Mouse (Mus musculus): ENCODE measurements at regions not wholly inside any gene's neighbourhood (a gene's known extent, or its start where the extent isn't known, plus 50 kb on each side); places are given as distances from the start of the nearest gene placed in this dataset.
"Not testable (repeated sequence)": the region's sequence is repeated elsewhere in the genome, so short reads cannot be mapped to it uniquely, and the experiment has no call there.

DNA sequence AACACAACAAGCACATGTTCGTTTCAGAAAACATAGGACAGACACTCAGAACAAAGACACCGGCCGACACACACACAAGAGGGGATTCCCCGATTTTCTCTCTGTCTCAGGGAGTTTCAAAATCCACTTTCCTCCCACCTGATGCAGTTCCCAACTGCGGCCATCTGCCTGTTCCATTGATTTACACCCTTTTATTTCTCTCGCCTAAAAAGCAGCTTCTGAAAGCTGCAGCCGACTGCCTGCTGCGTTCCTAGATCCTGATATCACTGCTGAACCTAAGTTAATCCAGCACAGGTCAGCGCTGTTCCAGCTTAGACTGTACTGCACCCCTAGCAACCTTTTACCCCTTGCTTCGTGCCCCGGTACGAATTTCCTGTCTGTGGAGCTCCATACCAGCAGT, 237.0 kb downstream of the Impad1 start:
- no peak for DNase-seq (ENCODE audit: low spot score in 2 of 2)

DNA sequence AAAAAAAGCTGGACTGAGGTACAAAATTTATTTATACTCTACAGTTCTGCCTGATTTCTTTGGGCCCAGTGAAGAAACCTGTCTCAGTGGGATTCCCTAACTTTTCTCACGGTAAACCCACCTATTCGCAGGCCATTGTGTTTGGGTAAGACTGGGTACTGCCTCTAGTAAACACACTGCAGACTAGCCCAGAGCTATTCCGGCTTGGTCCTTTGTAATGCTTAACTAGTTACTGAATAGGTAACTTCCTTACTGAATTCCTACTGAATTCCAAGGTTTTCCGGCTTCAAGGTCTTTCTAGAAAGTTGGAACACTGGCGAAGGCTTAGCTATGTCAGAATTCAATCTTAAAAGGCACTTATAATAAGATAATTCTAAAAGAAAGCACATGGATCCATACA, 242.9 kb downstream of the Impad1 start:
- DNase-seq (ENCODE audit: low spot score in 2 of 2) = no peak

GRCm38 (mm10) chr4:4549893-4550292, 243.3 kb downstream of the Impad1 start:
- no peak for DNase-seq (ENCODE audit: low spot score in 2 of 2)

DNA sequence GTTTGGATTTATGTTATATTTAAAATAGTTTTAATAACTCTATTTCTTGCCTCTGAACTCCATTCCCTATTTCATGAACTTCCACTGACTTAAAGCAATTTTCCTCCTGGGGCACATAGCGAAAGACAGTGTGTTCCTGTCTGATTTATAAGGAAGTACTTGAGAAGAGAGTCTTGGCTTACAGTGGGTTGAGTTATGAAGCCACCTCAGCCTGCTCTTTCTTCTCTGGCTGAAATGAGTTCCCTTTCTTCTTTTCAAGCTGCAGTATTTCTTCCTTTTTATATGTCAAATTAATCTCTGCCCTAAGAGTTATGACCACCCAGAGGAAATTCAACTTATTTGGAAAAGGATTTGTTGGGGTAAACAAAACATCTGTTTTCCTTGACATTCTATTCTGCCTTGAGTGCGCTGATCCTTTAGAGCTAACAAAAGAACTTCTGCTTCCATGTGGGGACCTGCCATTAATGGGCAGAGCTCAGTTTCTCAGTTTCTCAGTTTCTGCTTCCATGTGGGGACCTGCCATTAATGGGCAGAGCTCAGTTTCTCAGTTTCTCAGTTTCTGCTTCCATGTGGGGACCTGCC, 255.9 kb downstream of the Impad1 start:
- DNase-seq (ENCODE audit: low spot score in 2 of 2) = no peak

DNA sequence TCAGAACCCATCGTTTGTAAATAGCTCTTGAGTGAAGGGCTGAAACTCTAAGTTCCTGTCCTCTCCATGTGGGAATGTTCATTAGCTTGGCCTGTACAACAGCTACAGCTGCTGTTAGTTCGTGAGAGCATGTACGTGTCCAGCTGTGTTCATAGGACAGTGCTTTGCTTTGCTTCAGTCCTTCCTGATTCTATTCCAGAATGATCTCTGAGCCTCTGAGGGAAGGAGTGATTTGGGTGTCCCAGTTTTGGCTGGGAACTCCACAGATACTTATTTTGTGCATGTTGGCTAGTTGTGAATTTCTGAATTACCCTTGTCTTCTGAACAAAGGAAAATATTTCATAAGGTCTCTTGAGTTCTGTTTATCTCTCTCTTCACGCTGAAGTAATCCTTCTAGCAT, 261.0 kb downstream of the Impad1 start:
- no peak for DNase-seq (ENCODE audit: low spot score in 2 of 2)

- DNase-seq (ENCODE audit: low spot score in 2 of 2) = no peak
These were observed 264.8 kb downstream of the Impad1 start for GRCm38 (mm10) chr4:4528311-4528710.

DNA sequence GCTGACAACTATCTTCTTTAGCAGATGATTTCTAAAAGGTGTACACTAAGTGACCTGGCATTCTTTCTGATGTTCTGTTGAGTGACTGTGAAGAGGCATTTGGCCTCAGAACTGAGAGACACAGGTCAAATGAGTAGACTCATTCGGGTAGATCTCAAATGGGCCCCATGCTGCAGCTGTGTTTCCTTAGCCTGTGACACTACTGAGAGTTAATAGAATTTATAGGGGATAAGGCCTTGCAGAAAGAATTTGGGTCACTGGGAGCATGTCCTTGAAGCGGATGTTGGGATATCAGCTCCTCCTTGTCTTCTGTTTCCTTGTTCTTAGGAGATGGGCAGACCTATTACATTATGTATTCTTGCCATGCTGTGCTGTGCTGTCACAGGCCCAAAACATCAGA, 271.4 kb downstream of the Impad1 start:
- DNase-seq (ENCODE audit: low spot score in 2 of 2) = no peak

DNA sequence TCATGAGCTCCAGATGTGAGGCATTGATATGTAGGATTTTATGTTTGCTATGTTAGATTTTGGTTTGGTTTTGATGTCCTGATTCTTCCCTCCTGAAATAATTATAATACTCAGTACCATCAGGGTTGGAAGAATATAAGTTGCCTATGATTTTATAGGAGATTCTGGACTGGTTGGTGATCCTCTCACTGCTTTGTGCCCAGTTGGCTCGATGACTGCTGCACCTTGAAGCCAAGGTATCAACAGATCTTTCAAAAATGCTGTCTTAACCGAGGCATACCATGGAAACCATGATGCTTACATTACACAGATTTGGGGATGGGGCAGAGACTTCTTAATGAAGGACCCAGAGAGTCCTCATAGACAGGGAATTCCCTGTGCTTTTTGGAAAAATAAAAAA, 274.4 kb downstream of the Impad1 start:
- DNase-seq (ENCODE audit: low spot score in 2 of 2) = no peak

- no peak for DNase-seq (ENCODE audit: low spot score in 2 of 2)
These were observed 279.8 kb downstream of the Impad1 start for GRCm38 (mm10) chr4:4513351-4513750.

DNA sequence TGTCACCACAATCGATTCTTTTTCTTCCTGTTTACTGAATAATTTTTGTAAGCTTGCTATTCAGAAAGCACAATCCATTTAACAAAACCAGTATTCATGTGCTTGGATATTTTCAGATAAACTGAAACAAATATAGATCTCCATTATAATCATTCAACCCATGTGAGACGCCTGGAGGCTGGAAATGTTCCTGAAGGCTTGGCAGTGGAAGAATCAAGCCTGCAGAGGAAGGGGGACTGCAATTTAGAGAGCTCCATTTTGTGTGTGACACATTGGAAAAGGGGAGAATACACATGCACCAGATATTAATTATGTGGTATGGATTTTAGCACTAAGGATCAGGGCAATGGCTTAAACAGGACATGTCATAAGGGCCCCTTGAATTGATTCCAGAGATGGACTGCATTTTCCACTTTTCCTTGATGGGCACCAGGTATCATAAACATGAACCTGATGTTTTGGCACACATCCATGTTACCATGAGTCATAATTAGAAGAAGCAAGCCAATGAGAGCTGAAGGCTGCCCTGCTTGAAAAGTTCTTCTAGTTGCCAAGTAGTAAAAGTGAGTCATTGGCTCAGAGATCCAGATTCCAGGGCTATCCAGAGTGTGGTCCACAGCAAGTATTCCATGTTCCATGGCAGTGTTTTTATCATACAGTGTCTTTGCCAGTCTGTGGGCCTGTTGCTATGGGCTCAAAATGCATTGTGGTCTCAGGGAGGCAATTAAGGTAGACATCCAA, 282.8 kb downstream of the Impad1 start:
- no peak for DNase-seq (ENCODE audit: low spot score in 2 of 2)

DNA sequence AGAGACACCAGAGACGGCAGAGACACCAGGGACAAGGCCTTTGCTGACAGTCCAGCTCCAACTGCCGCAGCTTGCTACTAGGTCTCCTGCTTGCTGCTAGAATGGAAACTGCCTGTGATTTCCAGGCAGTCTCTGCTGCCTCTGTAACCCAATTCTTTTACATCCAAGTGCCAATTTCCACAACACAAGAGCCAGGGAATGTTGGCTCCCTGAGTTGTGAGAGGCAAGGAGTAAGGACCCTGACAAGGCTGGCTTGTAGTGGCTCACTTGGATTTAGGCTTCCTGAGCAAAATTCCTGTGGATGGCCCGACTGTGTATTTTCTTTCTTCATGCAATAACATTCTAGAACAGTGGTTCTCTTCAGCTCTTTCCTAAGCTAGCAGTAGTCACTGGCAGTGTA, 283.9 kb downstream of the Impad1 start:
- DNase-seq (ENCODE audit: low spot score in 2 of 2) = peak in 1 of 2 experiments; percentile 29

DNA sequence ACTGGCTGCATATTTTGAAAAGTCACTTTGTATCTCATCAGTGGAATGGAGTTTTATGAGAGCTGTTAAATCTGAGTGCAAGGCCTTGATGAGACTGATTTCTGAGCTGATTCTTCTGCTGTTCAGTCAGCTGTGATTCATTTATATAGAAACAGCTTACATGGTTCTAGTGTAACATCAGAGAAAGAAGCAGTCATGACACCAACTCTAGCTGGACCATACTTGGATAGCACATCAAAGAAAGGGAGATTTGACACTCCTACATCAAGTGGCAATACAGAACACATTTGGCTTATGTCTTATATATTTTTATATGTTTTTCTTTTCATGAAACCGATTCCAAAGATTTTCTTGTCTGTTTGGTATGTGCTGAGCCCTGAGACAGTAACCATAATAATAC, 296.0 kb downstream of the Impad1 start:
- no peak for DNase-seq (ENCODE audit: low spot score in 2 of 2)

DNA sequence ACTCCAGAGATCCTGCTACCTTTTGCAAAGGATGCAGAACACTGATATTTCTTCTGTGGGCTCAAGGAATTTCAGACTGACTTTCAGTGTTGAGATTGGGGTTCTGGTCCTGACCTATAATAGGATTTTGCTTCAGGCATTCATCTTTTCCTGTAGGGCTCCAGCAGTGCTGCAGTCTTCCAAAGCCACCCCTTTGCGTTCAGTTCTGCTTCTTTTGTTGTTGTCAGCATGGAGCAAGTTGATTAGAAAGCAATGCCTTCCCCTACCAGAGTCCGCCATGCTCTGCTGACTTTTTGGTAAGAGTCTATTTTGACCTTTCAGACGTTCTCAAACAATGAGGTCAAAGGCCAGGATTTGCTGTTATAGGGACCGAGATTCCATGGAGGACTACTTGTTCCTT, 297.0 kb downstream of the Impad1 start:
- no peak for DNase-seq (ENCODE audit: low spot score in 2 of 2)

DNA sequence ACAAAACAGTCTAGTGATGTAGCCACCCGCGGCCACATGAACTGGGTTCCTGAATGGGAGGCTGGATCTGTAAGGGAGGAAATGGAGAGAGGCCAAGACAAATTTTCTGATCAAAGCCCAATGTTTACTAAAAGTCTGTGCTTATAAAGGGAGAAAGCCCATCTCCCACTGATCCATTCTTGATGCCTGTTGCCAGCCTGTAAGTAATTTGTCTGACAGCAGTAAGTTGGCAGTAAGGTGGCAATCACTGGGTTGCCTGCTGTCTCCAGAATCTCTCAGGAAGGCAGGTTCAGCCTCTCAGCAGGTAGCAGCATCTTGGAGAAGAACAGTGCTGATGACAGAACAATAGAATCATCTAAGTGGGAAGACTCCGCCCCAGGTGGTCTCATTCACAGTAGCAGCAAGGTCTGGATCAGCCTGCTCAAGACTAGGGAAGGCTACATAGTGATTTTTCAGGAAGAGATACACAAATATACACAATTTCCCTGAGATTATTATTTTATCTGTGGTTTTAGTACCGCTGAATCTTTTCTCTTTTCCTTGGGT, 327.9 kb downstream of the Impad1 start:
- no peak for DNase-seq (ENCODE audit: low spot score in 2 of 2)

DNA sequence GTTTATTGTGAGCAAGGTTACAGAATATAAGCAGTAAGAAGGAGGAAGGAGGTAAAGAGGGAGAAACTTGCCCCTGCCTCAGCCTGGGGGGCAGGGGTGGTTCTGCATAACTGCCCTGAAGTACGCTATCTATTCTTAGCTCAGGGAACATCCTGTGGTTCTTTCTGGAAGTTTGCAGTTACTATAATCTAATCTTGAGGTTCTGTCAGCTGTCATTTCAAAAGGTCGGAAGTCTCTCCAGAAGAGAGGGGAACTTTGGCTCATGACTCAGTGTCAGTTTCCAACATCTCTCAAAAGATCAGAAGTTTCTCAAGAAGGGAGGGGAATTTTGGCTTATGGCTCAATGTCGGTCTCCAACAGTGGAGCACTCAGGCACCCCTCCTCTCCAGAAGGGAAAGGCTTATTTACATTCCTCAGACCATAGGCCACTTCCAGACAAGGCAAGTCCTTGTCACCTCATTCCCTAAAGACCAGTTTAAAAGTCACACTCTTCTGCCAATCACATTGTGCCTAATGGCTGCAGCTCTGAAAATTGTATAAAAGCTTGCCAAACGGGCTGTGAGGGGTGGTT, 328.9 kb downstream of the Impad1 start:
- no peak for DNase-seq (ENCODE audit: low spot score in 2 of 2)

DNA sequence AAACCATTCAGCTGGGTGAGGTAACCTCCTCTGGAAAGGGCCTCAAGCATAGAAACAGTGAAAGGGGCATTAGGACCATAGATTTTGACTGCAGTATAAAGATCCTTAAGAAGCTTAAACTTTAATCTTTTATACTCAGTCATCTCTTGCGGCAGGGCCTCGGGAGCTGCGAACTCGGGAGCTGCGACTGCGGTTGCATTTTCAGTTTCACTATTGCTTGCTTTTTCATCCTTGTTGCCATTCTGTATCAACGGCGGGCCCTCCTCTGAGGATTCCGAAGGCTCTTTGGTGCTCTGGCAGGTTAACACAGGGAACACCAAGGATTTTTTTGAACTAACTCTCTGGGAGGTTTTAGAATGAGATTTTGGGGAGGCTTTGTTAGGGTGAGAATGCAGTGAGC, 333.9 kb downstream of the Impad1 start:
- no peak for DNase-seq (ENCODE audit: low spot score in 2 of 2)

DNA sequence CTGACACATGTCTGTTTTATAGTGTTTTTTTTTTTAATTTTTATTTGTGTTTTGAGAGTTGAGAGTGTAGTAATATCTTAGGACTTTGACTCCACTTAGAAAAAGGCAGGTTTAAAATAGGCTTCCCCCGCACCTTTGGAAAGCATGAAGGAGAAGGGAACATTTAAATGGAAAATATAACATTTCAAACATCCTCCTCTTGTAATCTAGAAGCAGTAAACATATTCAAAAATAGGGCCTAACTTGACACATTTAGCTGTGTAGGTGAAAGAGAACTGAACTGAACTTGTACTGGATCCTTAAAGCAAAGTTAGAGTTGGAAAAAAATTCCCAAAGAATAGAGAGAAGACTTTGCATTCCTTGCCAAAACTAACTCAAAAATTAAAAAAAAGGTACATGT, 343.1 kb downstream of the Impad1 start:
- no peak for DNase-seq (ENCODE audit: low spot score in 2 of 2)

- no peak for DNase-seq (ENCODE audit: low spot score in 2 of 2)
These were observed 350.5 kb downstream of the Impad1 start for GRCm38 (mm10) chr4:4442650-4443049.

DNA sequence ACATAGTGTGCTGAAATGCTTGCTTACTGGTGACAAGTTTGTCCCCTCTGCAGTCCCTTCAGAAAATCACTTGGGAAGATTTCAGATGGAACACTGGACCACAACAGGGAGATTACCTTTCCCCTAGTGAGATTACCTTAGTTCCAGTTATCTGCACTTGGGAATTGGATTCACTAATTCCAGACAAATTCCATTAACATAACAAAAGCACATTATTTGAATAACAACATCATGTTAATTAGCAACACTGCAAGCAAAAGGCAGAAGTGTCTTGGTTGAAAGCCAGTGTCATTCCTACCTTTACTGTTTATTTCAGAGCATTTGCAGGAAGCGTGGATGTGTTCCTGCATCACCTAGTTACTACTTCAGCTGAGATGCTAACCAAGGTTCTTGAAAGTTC, 355.6 kb downstream of the Impad1 start:
- no peak for DNase-seq (ENCODE audit: low spot score in 2 of 2)

- not testable (repeated sequence) for DNase-seq (ENCODE audit: low spot score in 2 of 2)
These were observed 347.2 kb upstream of the Sdr16c6 start for GRCm38 (mm10) chr4:4424526-4424925.

- no peak for DNase-seq (ENCODE audit: low spot score in 2 of 2)
These were observed 326.5 kb upstream of the Sdr16c6 start for GRCm38 (mm10) chr4:4403812-4404211.

- DNase-seq (ENCODE audit: low spot score in 2 of 2) = no peak
These were observed 320.1 kb upstream of the Sdr16c6 start for GRCm38 (mm10) chr4:4397410-4397809.

Data from gastrocnemius, postnatal 4 days (tissue).